Mouse (Mus musculus): ENCODE results near the gene Lipc. TPM values are rescaled to one million over a fixed set of nuclear protein-coding genes. Genes with fewer than 3 reads are reported as not detected.

The Lipc gene
- total and polyA plus RNA-seq, 2 experiments from 2014 or later = 0.29 to 0.81 TPM

DNA sequence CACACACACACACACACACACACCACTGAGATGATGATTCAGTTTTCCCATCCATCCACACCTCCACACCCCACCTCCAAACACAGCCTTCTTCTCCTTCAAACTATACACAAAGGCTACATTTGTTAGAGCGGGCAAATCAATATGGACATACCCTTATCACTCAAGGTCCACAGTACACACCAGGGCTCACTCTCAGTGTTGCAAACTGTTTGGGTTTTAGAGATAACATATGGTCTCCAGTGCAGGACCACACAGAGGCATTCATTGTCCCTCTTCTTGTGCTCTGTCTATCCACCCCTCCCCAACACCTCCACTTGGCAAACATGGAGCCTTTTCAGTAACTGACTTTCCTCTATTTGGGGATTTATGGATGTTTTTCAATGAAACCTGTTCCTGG lies 29.7 kb upstream of the Lipc start:
- ATAC-seq = no peak
- H3K4me3 ChIP-seq (ENCODE audit: low read depth, low read length) = no peak overlapping the region
- H3K36me3 ChIP-seq (ENCODE audit: insufficient read depth) = no peaks in the 10 kb centered on the region
- TF ChIP-seq CTCF (IDR thresholded peaks at IDR 0.05; ENCODE audit: low read depth) = no peak
- no peak overlapping the region for H3K9ac ChIP-seq
- DNase-seq = no peak
- no peak overlapping the region for H3K4me2 ChIP-seq (ENCODE audit: low read depth)
- no peak overlapping the region for H3K27ac ChIP-seq (ENCODE audit: low read depth, low read length)
- 97% methylated on average over 1 of the region's 1 CpGs for WGBS
- no peaks in the 10 kb centered on the region for H3K27me3 ChIP-seq (ENCODE audit: insufficient read depth, low read length)
- H3K9me3 ChIP-seq (ENCODE audit: low read length) = no peaks in the 10 kb centered on the region
- H3K4me1 ChIP-seq (ENCODE audit: insufficient read depth) = no peaks in the 10 kb centered on the region

DNA sequence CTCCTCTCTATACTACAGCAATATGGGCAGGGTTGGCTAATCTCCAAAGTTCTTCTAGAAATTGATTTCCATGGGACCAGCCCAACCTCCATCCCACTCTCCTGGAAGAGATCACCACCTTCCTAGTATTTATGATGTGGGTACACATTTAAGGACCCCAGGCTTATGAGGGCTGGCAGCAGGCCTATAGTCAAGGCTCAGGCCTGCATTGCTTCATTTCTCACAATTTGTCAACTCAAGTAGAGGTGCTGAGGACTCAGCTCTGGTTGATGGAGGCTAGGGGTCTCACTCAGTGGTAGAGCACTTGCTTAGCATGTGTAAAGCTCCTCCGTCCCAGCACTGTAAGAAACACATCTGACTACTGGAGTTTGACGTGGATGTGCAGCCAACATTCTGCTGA lies 27.6 kb upstream of the Lipc start:
- Histone ChIP-seq H3K9ac (no peak overlapping the region), H3K4me3 (ENCODE audit: low read depth, low read length) (no peak overlapping the region), H3K27ac (ENCODE audit: low read depth, low read length) (no peak overlapping the region), H3K4me2 (ENCODE audit: low read depth) (no peak overlapping the region), H3K27me3 (ENCODE audit: insufficient read depth, low read length) (no peaks in the 10 kb centered on the region), H3K9me3 (ENCODE audit: low read length) (no peaks in the 10 kb centered on the region), H3K36me3 (ENCODE audit: insufficient read depth) (no peaks in the 10 kb centered on the region), H3K4me1 (ENCODE audit: insufficient read depth) (no peaks in the 10 kb centered on the region)
- WGBS = 95% methylated on average over 2 of the region's 2 CpGs
- ATAC-seq (no peak), DNase-seq (no peak)
- TF ChIP-seq CTCF (IDR thresholded peaks at IDR 0.05; ENCODE audit: low read depth) = no peak

DNA sequence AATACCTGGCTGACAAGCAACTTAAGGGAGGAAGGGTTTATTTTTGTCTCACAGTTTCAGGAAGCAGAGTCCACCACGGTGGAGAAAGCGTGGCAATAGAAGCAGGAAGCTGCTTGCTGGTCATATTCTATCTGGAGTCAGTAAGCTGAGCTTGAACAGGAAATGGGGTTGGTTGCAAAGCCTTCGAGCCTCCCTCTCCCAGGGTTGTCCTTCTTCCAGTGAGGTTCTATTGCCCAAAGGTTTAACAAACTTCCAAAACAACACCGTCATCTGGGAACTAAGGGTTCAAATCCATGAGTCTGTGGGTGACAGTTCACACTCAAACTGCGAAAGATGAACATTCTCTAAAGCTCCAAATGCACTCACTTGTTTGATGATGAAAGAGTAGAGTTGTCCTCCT lies 27.1 kb upstream of the Lipc start:
- TF ChIP-seq CTCF (IDR thresholded peaks at IDR 0.05; ENCODE audit: low read depth) = no peak
- no peak for DNase-seq
- H3K9ac ChIP-seq = no peak overlapping the region
- H3K36me3 ChIP-seq (ENCODE audit: insufficient read depth) = no peaks in the 10 kb centered on the region
- no peak overlapping the region for H3K4me3 ChIP-seq (ENCODE audit: low read depth, low read length)
- no peak overlapping the region for H3K27ac ChIP-seq (ENCODE audit: low read depth, low read length)
- no peaks in the 10 kb centered on the region for H3K4me1 ChIP-seq (ENCODE audit: insufficient read depth)
- H3K4me2 ChIP-seq (ENCODE audit: low read depth) = no peak overlapping the region
- 89% methylated on average over 5 of the region's 5 CpGs for WGBS
- H3K27me3 ChIP-seq (ENCODE audit: insufficient read depth, low read length) = no peaks in the 10 kb centered on the region
- no peaks in the 10 kb centered on the region for H3K9me3 ChIP-seq (ENCODE audit: low read length)
- ATAC-seq = no peak

DNA sequence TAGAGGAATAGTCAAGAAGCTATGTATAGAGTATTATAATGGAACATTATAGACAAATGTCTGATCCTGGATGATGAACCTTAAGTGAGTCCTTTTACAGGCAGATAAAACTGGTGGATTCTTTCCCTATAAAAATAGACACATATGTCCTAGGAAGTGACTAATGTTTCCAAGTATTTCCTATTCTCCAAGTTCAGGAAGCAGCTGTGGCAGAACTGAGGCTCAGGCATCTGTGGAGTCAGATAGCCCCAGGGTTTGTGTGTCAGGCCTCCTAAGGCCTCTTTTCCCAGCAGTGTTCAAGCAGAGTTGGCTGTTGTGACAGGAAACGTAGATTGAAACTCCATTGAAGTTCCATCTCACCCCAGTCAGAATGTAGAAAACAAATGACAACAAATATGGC lies 25.4 kb upstream of the Lipc start:
- Histone ChIP-seq H3K9ac (no peak overlapping the region), H3K4me2 (ENCODE audit: low read depth) (no peak overlapping the region), H3K27me3 (ENCODE audit: insufficient read depth, low read length) (no peaks in the 10 kb centered on the region), H3K27ac (ENCODE audit: low read depth, low read length) (no peak overlapping the region), H3K4me3 (ENCODE audit: low read depth, low read length) (no peak overlapping the region), H3K4me1 (ENCODE audit: insufficient read depth) (no peaks in the 10 kb centered on the region), H3K36me3 (ENCODE audit: insufficient read depth) (no peaks in the 10 kb centered on the region), H3K9me3 (ENCODE audit: low read length) (no peaks in the 10 kb centered on the region)
- no peak for TF ChIP-seq CTCF (IDR thresholded peaks at IDR 0.05; ENCODE audit: low read depth)
- DNase-seq (no peak), ATAC-seq (no peak)
- WGBS = 69% methylated on average over 1 of the region's 1 CpGs

DNA sequence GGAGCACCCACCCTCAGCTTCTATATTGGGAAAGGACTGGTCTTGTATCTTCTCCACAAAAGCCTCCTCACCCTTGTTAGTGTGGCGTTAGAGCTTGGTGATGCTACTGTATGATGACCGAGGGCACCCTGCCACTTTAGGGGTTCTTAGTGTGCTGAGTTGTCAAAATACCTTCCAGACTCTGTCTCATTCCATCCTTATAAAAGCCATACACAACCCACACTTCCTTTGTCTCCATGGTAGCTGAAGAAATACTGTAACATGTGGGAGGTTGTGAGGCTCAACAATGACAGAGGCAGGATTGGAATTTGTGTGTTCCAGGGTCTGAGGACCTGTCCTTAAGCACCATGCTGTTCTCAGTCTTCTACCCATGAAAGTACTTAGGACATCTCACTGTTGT lies 23.9 kb upstream of the Lipc start:
- no peak for TF ChIP-seq CTCF (IDR thresholded peaks at IDR 0.05; ENCODE audit: low read depth)
- Histone ChIP-seq H3K9me3 (ENCODE audit: low read length) (no peaks in the 10 kb centered on the region), H3K4me2 (ENCODE audit: low read depth) (no peak overlapping the region), H3K4me3 (ENCODE audit: low read depth, low read length) (no peak overlapping the region), H3K27ac (ENCODE audit: low read depth, low read length) (no peak overlapping the region), H3K36me3 (ENCODE audit: insufficient read depth) (no peaks in the 10 kb centered on the region), H3K4me1 (ENCODE audit: insufficient read depth) (no peaks in the 10 kb centered on the region), H3K9ac (no peak overlapping the region), H3K27me3 (ENCODE audit: insufficient read depth, low read length) (no peaks in the 10 kb centered on the region)
- WGBS = 82% methylated on average over 2 of the region's 2 CpGs
- DNase-seq (no peak), ATAC-seq (no peak)

DNA sequence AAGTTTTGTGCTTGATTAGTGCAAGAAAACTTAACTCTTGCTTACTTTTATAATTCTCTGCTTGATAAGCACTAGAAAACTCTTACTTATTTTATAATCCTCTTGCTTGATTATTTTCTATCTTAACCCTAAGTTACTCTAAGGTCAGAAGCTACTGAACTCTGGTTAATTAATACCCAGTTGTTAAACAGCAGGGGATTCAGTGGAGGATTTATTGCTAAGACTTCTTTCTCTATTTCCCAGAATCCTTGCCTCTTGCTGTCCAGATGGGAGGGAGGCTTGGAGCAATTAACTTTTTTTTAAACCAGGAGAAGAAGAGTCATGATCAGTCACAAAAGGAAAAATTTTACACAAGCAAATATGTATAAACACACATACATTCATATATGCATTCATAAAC lies 21.3 kb upstream of the Lipc start:
- Histone ChIP-seq H3K4me2 (ENCODE audit: low read depth) (no peak overlapping the region), H3K27me3 (ENCODE audit: insufficient read depth, low read length) (no peaks in the 10 kb centered on the region), H3K4me1 (ENCODE audit: insufficient read depth) (no peaks in the 10 kb centered on the region), H3K9me3 (ENCODE audit: low read length) (no peaks in the 10 kb centered on the region), H3K36me3 (ENCODE audit: insufficient read depth) (no peaks in the 10 kb centered on the region), H3K9ac (no peak overlapping the region), H3K27ac (ENCODE audit: low read depth, low read length) (no peak overlapping the region), H3K4me3 (ENCODE audit: low read depth, low read length) (no peak overlapping the region)
- DNase-seq (no peak), ATAC-seq (no peak)
- no peak for TF ChIP-seq CTCF (IDR thresholded peaks at IDR 0.05; ENCODE audit: low read depth)

DNA sequence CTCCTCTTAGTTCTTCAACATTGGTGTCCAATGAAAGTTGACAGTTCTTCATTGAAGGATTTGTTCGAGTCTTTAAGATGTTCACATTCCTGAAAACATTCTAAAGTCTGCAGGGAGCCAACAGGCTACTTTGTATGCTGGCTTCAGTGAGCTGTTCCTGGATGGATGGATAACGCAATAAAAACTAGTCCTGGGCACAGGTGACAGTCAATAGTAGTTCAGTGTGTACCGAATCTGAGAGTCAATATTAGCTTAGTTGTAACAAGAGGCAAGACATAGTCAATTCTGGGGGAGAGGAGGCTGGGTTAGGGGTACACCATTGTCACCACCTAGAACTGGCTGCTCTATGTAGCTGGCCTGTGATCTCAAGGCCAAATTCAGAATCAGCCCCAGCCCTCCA lies 17.2 kb upstream of the Lipc start:
- 81% methylated on average over 3 of the region's 3 CpGs for WGBS
- H3K27me3 ChIP-seq (ENCODE audit: insufficient read depth, low read length) = no peaks in the 10 kb centered on the region

More for the DNA sequence above, 17.2 kb upstream of the Lipc start:
- Histone ChIP-seq H3K9me3 (ENCODE audit: low read length) (no peaks in the 10 kb centered on the region), H3K9ac (no peak overlapping the region), H3K36me3 (ENCODE audit: insufficient read depth) (no peaks in the 10 kb centered on the region), H3K27ac (ENCODE audit: low read depth, low read length) (no peak overlapping the region), H3K4me1 (ENCODE audit: insufficient read depth) (no peaks in the 10 kb centered on the region; the same call in 1 of the 2 replicates), H3K4me2 (ENCODE audit: low read depth) (no peak overlapping the region), H3K4me3 (ENCODE audit: low read depth, low read length) (no peak overlapping the region)
- TF ChIP-seq CTCF (IDR thresholded peaks at IDR 0.05; ENCODE audit: low read depth) = no peak
- ATAC-seq (no peak), DNase-seq (no peak)

All from forebrain, postnatal 0 days (tissue).